Mouse (Mus musculus) kidney, embryonic 16.5 days (tissue): ENCODE data around the gene Rilpl1. TPM values are rescaled to one million over a fixed set of nuclear protein-coding genes. Genes with fewer than 3 reads are reported as not detected.
"Not testable (repeated sequence)": the region's sequence is repeated elsewhere in the genome, so short reads cannot be mapped to it uniquely, and the experiment has no call there.

Experiments
- ATAC-seq: fragments of 200-750 bp; cut with Nextera tagmentation; 2 replicates; pipeline ENCODE4 v1.8.0; 2017; ENCODE audit warnings: moderate TSS enrichment; ENCODE audit not compliant: low FRiP score, low TSS enrichment
- H3K27ac ChIP-seq: fragments of 300-500 bp; sonication (generic); 2 replicates; pipeline ENCODE4 v1.5.1; 2014; ENCODE audit warnings: low read length
- H3K27me3 ChIP-seq: fragments of 300-500 bp; sonication (generic); 2 replicates; pipeline ENCODE4 v1.6.1; 2014; ENCODE audit warnings: low read length, control low read depth, mixed read lengths; ENCODE audit not compliant: insufficient read depth
- H3K36me3 ChIP-seq: fragments of 300-500 bp; sonication (generic); 2 replicates; pipeline ENCODE4 v1.6.1; 2014; ENCODE audit warnings: low read length, control low read depth, mixed read lengths; ENCODE audit not compliant: insufficient read depth
- H3K4me1 ChIP-seq: fragments of 300-500 bp; sonication (generic); 2 replicates; pipeline ENCODE4 v1.6.1; 2014; ENCODE audit warnings: low read length, control low read depth, mixed read lengths; ENCODE audit not compliant: insufficient read depth
- H3K4me2 ChIP-seq: fragments of 300-500 bp; sonication (generic); replicated peaks from 2 replicates; pipeline ENCODE4 v1.6.1; 2014; ENCODE audit warnings: low read depth, low read length
- H3K4me3 ChIP-seq: fragments of 300-500 bp; sonication (generic); 2 replicates; pipeline ENCODE4 v1.5.1; 2014; ENCODE audit warnings: mild to moderate bottlenecking, low read length
- H3K9ac ChIP-seq: fragments of 300-500 bp; sonication (generic); replicated peaks from 2 replicates; pipeline ENCODE4 v1.6.1; 2014; ENCODE audit warnings: low read length
- H3K9me3 ChIP-seq: fragments of 300-500 bp; sonication (generic); 2 replicates; pipeline ENCODE4 v1.6.1; 2016; ENCODE audit warnings: low read length, control low read depth
- WGBS: fragments of 180-500 bp; shearing (Covaris S2); extraction: QIAGEN DNeasy Blood & Tissue Kit; methylation state at CpG from one replicate; pipeline ENCODE4 v1.1.7; 2014; 5-methylcytosine and 5-hydroxymethylcytosine counted together
- polyA plus RNA-seq: library from polyadenylated mRNA; unstranded; fragments of >200 nt; fragmentation: Nextera tagmentation; extraction: Ambion mirVana; gene quantifications from 2 replicates; pipeline ENCODE4 v1.2.1, GENCODE M21; 2015

Gene Rilpl1
- polyA plus RNA-seq, 1 experiment from 2014 or later, result 21.7 TPM

- Histone ChIP-seq H3K27ac (no peak overlapping the region), H3K4me1 (no peaks in the 10 kb centered on the region), H3K4me3 (no peak overlapping the region), H3K9me3 (no peaks in the 10 kb centered on the region), H3K36me3 (peaks cover 39% of the 10 kb centered on the region), H3K4me2 (no peak overlapping the region), H3K9ac (no peak overlapping the region), H3K27me3 (no peaks in the 10 kb centered on the region)
- WGBS, result 92% methylated on average over 1 of the region's 1 CpGs
- no peak for ATAC-seq
Observed at GRCm38 (mm10) chr5:124467766-124468165, 63.4 kb downstream of the Rilpl1 start.

- no peak overlapping the region for H3K4me2 ChIP-seq
- H3K9me3 ChIP-seq, result no peaks in the 10 kb centered on the region
- H3K27me3 ChIP-seq, result no peaks in the 10 kb centered on the region
- H3K4me1 ChIP-seq, result no peaks in the 10 kb centered on the region
- no peak overlapping the region for H3K9ac ChIP-seq
- peaks cover 60% of the 10 kb centered on the region for H3K36me3 ChIP-seq
- no peak for ATAC-seq
- H3K4me3 ChIP-seq, result no peak overlapping the region
- H3K27ac ChIP-seq, result no peak overlapping the region
Observed at GRCm38 (mm10) chr5:124464905-124465304, 66.3 kb downstream of the Rilpl1 start.

DNA sequence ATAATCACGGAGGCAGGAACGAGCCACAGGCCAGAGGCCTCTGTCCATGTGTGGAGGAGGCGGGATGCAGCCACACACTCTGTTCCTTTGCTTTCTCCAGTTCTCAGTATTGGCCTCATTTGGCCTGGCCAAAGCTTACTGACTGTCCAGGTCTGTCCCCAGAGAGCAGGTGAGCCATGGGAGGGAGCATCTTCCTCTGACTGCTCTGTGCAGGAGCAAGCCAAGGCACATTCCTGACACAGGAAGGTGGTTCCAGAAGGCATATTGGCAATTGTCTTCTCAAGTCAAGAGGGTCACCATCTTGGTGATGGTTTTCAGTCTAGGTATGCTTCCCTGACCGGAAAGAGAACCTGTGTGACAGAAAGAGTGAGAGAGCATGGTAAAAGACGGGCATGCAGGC, 67.7 kb downstream of the Rilpl1 start:
- Histone ChIP-seq H3K9ac (no peak overlapping the region), H3K4me2 (no peak overlapping the region), H3K27ac (no peak overlapping the region), H3K36me3 (peaks cover 63% of the 10 kb centered on the region), H3K4me1 (no peaks in the 10 kb centered on the region), H3K27me3 (no peaks in the 10 kb centered on the region), H3K4me3 (no peak overlapping the region), H3K9me3 (no peaks in the 10 kb centered on the region)
- WGBS, result 86% methylated on average over 5 of the region's 5 CpGs
- ATAC-seq, result no peak

- Histone ChIP-seq H3K9me3 (no peaks in the 10 kb centered on the region), H3K4me3 (no peak overlapping the region), H3K9ac (no peak overlapping the region), H3K27ac (no peak overlapping the region), H3K4me1 (no peaks in the 10 kb centered on the region), H3K4me2 (no peak overlapping the region), H3K27me3 (no peaks in the 10 kb centered on the region), H3K36me3 (peaks cover 63% of the 10 kb centered on the region)
- WGBS, result 88% methylated on average over 8 of the region's 8 CpGs
- ATAC-seq, result no peak
Observed at GRCm38 (mm10) chr5:124462297-124463025, 68.7 kb downstream of the Rilpl1 start.

GRCm38 (mm10) chr5:124460922-124461321, 70.3 kb downstream of the Rilpl1 start:
- H3K4me1 ChIP-seq, H3K9ac ChIP-seq, H3K4me2 ChIP-seq, H3K4me3 ChIP-seq, H3K9me3 ChIP-seq, H3K27ac ChIP-seq, ATAC-seq, H3K27me3 ChIP-seq: not testable (repeated sequence)
- H3K36me3 ChIP-seq, result peaks cover 71% of the 10 kb centered on the region
- 82% methylated on average over 14 of the region's 14 CpGs for WGBS

GRCm38 (mm10) chr5:124456762-124457161, 74.4 kb downstream of the Rilpl1 start:
- H3K27ac ChIP-seq, result no peak overlapping the region

DNA sequence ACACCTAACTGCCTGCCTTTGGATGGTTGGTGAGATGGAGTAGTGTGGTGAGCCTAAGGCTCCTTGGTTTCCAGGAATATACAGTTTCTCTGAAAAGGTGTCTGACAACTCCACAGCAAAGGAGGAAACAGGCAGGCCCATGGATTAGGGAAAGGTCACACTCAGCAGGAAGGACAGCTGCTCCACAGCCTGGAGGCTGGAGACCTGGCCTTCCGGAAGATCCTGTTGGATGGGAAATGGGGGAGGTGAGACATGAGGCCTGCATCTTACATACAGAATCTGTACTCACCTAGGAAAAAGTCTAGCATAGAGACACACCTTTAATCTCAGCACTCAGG, 77.1 kb downstream of the Rilpl1 start:
- peaks cover 85% of the 10 kb centered on the region for H3K36me3 ChIP-seq
- no peak overlapping the region for H3K9ac ChIP-seq
- H3K4me3 ChIP-seq, result no peak overlapping the region
- no peaks in the 10 kb centered on the region for H3K9me3 ChIP-seq
- no peaks in the 10 kb centered on the region for H3K4me1 ChIP-seq
- H3K27me3 ChIP-seq, result no peaks in the 10 kb centered on the region
- H3K27ac ChIP-seq, result no peak overlapping the region
- no peak for ATAC-seq
- no peak overlapping the region for H3K4me2 ChIP-seq
- 60% methylated on average over 1 of the region's 1 CpGs for WGBS

More at GRCm38 (mm10) chr5:124456762-124457161, 74.4 kb downstream of the Rilpl1 start:
- Histone ChIP-seq H3K9ac (no peak overlapping the region; the same call in 1 of the 2 replicates), H3K4me3 (no peak overlapping the region), H3K9me3 (no peaks in the 10 kb centered on the region), H3K36me3 (peaks cover 82% of the 10 kb centered on the region), H3K27me3 (no peaks in the 10 kb centered on the region), H3K4me1 (no peaks in the 10 kb centered on the region), H3K4me2 (no peak overlapping the region)
- ATAC-seq, result no peak
- WGBS, result 94% methylated on average over 6 of the region's 6 CpGs

DNA sequence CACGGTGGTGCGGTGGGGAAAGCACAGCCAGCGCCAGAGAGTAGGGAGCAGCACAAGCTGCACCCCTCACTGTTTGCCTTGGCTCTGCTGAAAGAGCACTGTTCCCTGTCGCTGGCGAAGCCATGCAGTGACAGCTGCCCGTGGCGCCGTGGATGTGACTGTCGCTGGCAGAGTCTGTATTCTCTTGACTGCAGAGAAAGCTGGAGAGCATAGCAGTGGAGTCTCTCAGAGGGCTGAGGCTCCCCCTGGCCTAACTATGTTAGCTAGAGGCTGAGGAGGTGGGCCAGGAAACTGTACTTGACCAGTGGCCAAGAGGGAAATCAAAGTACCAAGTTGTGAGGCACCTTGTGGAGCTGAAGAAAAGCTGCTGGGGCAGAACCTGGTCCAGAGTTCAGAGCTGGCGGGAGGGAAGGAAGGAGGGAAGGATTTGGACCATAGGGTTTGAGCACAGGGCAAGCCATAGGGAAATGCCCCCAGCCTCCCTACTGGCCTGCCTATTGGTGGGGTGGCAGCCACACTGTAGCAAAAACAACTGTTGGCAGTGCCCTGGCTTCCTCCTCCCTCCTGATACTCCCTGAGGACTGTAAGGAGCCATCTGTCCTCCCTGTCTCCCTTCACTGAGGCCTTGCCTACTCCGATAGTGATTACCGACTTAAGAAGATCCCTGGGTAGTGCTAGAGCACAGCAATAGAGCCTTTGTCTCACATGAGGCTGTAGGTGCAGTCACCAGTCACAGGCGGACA, 77.7 kb downstream of the Rilpl1 start:
- WGBS, result 88% methylated on average over 13 of the region's 13 CpGs

GRCm38 (mm10) chr5:124452494-124453228, 78.5 kb downstream of the Rilpl1 start:
- WGBS, result 77% methylated on average over 15 of the region's 15 CpGs
- no peaks in the 10 kb centered on the region for H3K9me3 ChIP-seq
- H3K4me3 ChIP-seq, result no peak overlapping the region
- H3K4me2 ChIP-seq, result no peak overlapping the region
- no peak for ATAC-seq
- peaks cover 83% of the 10 kb centered on the region for H3K36me3 ChIP-seq
- H3K4me1 ChIP-seq, result no peaks in the 10 kb centered on the region; the same call in 1 of the 2 replicates
- H3K9ac ChIP-seq, result no peak overlapping the region
- H3K27ac ChIP-seq, result no peak overlapping the region; the same call in 1 of the 2 replicates
- H3K27me3 ChIP-seq, result no peaks in the 10 kb centered on the region

More for the DNA sequence above, 77.7 kb downstream of the Rilpl1 start:
- Histone ChIP-seq H3K4me3 (no peak overlapping the region), H3K27ac (no peak overlapping the region; the same call in 1 of the 2 replicates), H3K9me3 (no peaks in the 10 kb centered on the region), H3K36me3 (peaks cover 84% of the 10 kb centered on the region), H3K27me3 (no peaks in the 10 kb centered on the region), H3K4me1 (no peaks in the 10 kb centered on the region), H3K4me2 (no peak overlapping the region), H3K9ac (no peak overlapping the region)
- ATAC-seq, result no peak
